Mouse (Mus musculus): ENCODE measurements around the gene Slc5a4a.

- TF ChIP-seq CTCF (IDR thresholded peaks at IDR 0.05; ENCODE audit: borderline replicate concordance, insufficient read depth, low read depth, low read length) (no peak), POLR2A (IDR thresholded peaks at IDR 0.05; ENCODE audit: borderline replicate concordance, insufficient read depth, low read length) (no peak)
Observed at GRCm38 (mm10) chr10:76174899-76175298, 27.6 kb downstream of the Slc5a4a start.
